Mouse (Mus musculus) brain, embryonic 14.5 days (tissue): ENCODE data around the gene Atp1a3.

ENCODE experiments used
- CTCF ChIP-seq: fragments of 200-500 bp; IDR thresholded peaks from 2 replicates; pipeline ENCODE4 v1.5.1; 2012; ENCODE audit warnings: inconsistent platforms, mild to moderate bottlenecking, moderate library complexity, borderline replicate concordance; ENCODE audit not compliant: insufficient read depth, insufficient read length; ENCODE audit errors: extremely low read depth
- POLR2A ChIP-seq: fragments of 200-500 bp; IDR thresholded peaks from 2 replicates; pipeline ENCODE4 v1.6.1; 2012; ENCODE audit warnings: mild to moderate bottlenecking, inconsistent platforms, borderline replicate concordance; ENCODE audit not compliant: poor library complexity, insufficient read depth, insufficient read length, severe bottlenecking; ENCODE audit errors: extremely low read depth

GRCm38 (mm10) chr7:24993081-24993480, 12.7 kb downstream of the Atp1a3 start:
- no peak for TF ChIP-seq POLR2A
- no peak for TF ChIP-seq CTCF
